Mouse (Mus musculus) monocyte, adult 5-6 weeks (primary cell): ENCODE measurements around the gene Npsr1. TPM values are rescaled to one million over a fixed set of nuclear protein-coding genes. Genes with fewer than 3 reads are reported as not detected.

Source experiments
- ATAC-seq: fragments of 153-309, 156-312 bp; replicated peaks from 2 replicates; pipeline ENCODE4 v1.8.0; 2017; ENCODE audit warnings: mild to moderate bottlenecking; ENCODE audit not compliant: low TSS enrichment, insufficient number of reproducible peaks, severe bottlenecking, poor library complexity, low FRiP score
- total RNA-seq: library from RNA; stranded (forward); fragments of 200-1000, 200-491, 200-594 nt; gene quantifications from 3 replicates; pipeline ENCODE4 v1.2.3, GENCODE M21; 2017

Gene Npsr1
- total RNA-seq = not detected in 3 replicates

DNA sequence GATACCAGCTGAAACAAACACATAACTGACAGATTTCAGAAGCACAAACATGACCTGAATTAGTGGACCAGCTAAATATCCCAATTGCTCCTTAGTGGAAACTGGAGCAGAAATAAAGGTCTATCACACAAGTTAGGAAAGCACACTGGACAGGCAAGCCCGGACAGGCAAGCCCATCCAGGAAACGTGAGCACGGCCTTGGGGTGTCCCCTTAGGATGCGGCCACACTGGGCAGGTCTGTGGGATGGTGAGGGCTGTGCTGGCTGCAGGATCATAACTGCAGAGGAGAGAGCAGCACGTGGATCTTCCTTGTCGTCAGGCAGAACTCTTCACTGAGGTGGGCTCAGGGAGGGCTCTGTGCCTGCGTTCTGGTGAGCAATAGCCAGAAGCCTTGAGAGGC, at the start of gene Npsr1:
Gene Npsr1, plus strand, starts transcription at position 301 of the 400 bp plus-strand sequence.
- no peak for ATAC-seq

GRCm38 (mm10) chr9:24051538-24051937, 46.3 kb upstream of the Npsr1 start:
- ATAC-seq = no peak

GRCm38 (mm10) chr9:24063251-24063650, 34.5 kb upstream of the Npsr1 start:
- ATAC-seq = no peak

GRCm38 (mm10) chr9:24071664-24072063, 26.1 kb upstream of the Npsr1 start:
- ATAC-seq = no peak

- ATAC-seq = no peak
These were observed 20.2 kb upstream of the Npsr1 start for GRCm38 (mm10) chr9:24077596-24077995.

DNA sequence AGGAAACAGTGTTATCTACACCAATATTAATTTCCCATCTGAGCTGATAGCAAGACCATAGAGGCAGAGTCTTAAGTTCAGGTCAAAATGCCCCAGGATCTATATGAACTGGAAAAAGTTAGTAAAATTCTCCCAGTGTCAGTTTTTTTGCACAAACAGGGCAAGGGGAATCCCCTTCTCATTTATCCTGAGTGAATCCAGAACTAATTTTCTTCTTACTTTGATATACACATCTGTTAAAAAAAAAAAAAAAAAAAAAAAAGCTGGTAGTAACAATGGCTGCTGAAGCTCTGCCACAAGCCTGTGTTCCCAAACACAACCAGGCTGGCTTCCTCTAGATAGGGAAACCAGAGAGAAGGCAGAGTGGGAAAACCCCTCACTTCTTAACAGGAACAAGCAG, 5.9 kb upstream of the Npsr1 start:
- no peak for ATAC-seq

GRCm38 (mm10) chr9:24098526-24098925, 730 bp downstream of the Npsr1 start:
- no peak for ATAC-seq

DNA sequence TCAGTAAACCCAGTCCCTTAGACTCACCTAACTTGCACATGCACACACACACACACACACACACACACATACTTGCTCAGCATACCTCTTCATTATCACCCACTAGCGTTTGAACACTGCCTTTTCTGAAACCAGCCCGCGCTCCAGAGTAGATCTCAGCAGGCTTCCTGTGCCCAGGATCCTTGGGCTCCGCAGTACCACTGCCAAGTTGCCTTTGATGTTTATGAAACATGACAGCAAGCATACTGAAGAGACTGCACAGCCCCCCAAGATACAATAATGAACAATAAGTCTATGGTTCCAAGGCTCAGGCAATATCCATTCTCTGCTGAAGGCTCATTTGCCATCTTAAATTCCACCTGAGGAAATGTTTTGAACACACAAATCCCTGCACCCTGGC, 1.8 kb downstream of the Npsr1 start:
- ATAC-seq = no peak

DNA sequence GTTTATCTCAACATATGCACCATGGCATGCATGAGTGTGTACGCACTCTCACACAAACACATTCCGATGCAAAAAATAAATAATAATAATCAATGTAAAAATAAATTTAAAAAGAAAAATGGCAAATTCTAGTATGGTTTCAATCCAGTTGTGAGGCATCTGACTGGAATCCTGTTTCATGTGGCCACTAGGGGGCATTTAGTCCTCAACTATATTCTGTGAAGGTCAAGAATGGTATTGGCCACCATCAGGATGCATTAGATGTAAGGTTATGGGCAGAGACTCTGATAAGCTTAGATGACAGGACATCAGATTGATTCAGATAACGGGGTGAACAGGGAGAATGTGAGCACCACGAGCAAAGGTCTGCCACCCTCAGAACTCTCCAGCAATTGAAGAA, 21.6 kb downstream of the Npsr1 start:
- no peak for ATAC-seq

DNA sequence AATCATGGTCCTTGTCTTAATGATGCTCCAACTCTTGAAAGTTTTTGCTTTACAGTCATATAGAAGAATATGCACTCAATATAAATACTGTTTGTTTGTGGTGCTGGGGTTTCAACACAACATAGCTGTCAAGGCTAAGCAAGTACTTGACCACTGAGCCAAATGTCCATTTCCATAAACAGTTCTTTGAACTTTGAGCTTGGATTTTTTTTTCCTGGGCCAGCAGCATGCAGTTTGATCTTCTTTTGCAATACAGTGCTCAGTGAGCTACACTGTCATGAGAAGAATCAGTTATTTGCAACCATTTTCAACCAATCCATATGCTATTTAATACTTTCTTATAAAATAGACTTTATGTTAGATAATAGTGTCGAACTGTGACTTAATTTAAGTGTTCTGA, 35.3 kb downstream of the Npsr1 start:
- no peak for ATAC-seq

- ATAC-seq = no peak
These were observed 38.6 kb downstream of the Npsr1 start for GRCm38 (mm10) chr9:24136354-24136753.

- ATAC-seq = no peak
These were observed 46.5 kb downstream of the Npsr1 start for GRCm38 (mm10) chr9:24144341-24144740.

GRCm38 (mm10) chr9:24157208-24157607, 59.4 kb downstream of the Npsr1 start:
- no peak for ATAC-seq

- ATAC-seq = no peak
These were observed 62.6 kb downstream of the Npsr1 start for GRCm38 (mm10) chr9:24160409-24160808.

DNA sequence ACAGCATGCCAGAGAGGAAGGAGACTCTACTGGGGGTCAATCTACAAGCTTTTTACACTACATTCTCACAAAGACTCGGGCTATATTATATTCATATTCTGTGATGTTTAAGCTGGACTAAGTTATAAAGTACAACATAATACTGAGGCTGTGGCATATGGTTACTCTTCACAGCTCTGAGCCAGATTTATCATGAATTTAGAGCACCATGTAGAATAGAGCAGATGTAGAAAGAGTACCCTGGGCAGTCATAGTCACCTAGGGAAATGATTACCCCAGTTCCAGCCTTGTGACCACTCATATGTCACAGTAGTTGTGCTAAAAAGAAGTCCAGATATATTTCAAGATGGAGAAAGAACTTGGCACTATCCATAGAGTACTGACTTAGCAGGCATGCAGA, 70.7 kb downstream of the Npsr1 start:
- no peak for ATAC-seq

DNA sequence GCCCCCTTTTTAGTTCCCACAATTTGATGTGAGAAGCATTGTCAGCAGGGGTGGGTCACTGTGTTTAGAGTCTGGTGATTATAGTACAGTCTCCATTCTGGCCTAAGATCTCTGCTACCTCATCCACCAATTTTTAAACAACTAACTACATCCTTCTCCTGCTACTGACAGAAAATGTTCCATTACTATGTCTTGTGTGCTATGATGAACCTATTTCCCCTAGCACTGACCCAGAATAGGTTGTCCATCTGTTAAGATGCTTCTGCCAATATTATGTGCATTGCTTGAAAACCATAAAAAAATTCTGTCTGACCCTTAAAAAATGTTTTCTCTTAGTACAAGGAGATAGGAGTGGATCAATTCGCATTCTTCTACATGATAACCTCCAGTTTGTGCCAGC, 72.9 kb downstream of the Npsr1 start:
- ATAC-seq = no peak

GRCm38 (mm10) chr9:24178744-24179143, 80.9 kb downstream of the Npsr1 start:
- no peak for ATAC-seq

DNA sequence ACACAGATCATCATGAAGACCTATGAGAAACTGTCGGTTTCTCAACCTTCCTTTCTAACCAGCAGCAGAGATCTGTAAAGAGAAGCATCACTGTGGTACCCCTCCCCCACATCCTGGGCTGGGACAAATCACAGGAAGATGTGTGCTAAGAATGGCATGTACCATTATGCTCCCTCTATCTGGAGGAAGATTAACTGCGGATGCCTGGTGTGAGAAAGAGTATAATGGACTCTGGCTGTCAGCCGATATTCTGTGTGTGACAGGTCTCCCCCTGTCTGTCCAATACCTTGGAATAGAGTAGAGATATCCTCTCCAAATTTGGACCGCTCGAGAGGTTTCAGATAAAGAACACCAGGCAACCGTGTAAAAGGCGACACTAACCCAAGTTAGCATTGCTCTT, 83.1 kb downstream of the Npsr1 start:
- ATAC-seq = no peak

GRCm38 (mm10) chr9:24186289-24186688, 88.5 kb downstream of the Npsr1 start:
- no peak for ATAC-seq

- no peak for ATAC-seq
These were observed 91.9 kb downstream of the Npsr1 start for GRCm38 (mm10) chr9:24189511-24190260.

GRCm38 (mm10) chr9:24190261-24190588, 92.4 kb downstream of the Npsr1 start:
- ATAC-seq = no peak
